Mouse (Mus musculus) olfactory bulb, adult 2 months (tissue): ENCODE measurements around the gene Anks6.

Experiments used
- CTCF ChIP-seq: fragments of 200-500 bp; IDR thresholded peaks from 2 replicates; pipeline ENCODE4 v1.5.1; 2012; ENCODE audit warnings: low read depth, mild to moderate bottlenecking, low read length, moderate library complexity; ENCODE audit not compliant: insufficient read depth
- POLR2A ChIP-seq: fragments of 200-500 bp; IDR thresholded peaks from 2 replicates; pipeline ENCODE4 v1.6.1; 2012; ENCODE audit warnings: mild to moderate bottlenecking, low read depth, low read length, moderate library complexity; ENCODE audit not compliant: insufficient read depth

GRCm38 (mm10) chr4:47088671-47089070, 31.4 kb upstream of the Anks6 start:
- no peak for TF ChIP-seq POLR2A
- no peak for TF ChIP-seq CTCF
